Mouse (Mus musculus): ENCODE measurements around the gene Aldh3b3. TPM values are rescaled to one million over a fixed set of nuclear protein-coding genes. Genes with fewer than 3 reads are reported as not detected.

The Aldh3b3 gene
- total and polyA plus RNA-seq, 2 experiments from 2014 or later, result not detected

GRCm38 (mm10) chr19:3930262-3931057, 28.0 kb upstream of the Aldh3b3 start:
- Histone ChIP-seq H3K4me1 (ENCODE audit: insufficient read depth, low read length) (peaks cover 3% of the 10 kb centered on the region; the same call in 1 of the 2 replicates), H3K9ac (replicated peaks; ENCODE audit: low read length, poor library complexity, severe bottlenecking) (no peak overlapping the region), H3K4me2 (ENCODE audit: low read depth, low read length, poor library complexity, severe bottlenecking) (no peak overlapping the region), H3K27ac (ENCODE audit: low read depth, low read length) (0 out of 2 replicates have a peak overlapping the region, but pooled peaks have one; percentile 55), H3K36me3 (ENCODE audit: insufficient read depth, low read length) (no peaks in the 10 kb centered on the region), H3K9me3 (ENCODE audit: low read length) (no peaks in the 10 kb centered on the region), H3K27me3 (ENCODE audit: insufficient read depth, low read length) (0 out of 2 replicates have a peak, but pooled peaks cover 5% of the 10 kb centered on the region), H3K4me3 (ENCODE audit: low read depth, low read length) (no peak overlapping the region)
- DNase-seq (ENCODE audit: low spot score), result peak; percentile 38
- 72% methylated on average over 21 of the region's 21 CpGs for WGBS
- TF ChIP-seq CTCF (IDR thresholded peaks at IDR 0.05), result no peak
- no peak for ATAC-seq (ENCODE audit: low FRiP score)

DNA sequence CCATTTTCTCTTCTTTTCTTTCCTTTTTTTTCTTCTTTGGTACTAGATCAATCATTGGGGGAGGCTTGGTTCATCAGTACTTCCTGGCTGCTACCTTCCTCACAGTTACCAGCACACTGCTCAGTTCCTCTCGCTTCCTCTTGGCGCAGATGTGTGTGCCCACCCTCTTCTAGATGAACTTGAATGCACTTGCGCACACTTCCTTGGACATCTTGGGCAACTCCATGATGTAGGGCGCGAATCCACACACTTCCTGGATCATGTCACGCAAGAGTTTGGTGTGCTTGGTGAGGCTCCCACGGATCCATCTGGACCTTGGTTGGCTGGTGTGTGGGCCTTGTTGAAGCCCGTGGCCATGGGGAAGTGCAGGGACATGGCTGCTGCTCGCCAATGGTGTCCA, 26.7 kb upstream of the Aldh3b3 start:
- Histone ChIP-seq H3K4me3 (ENCODE audit: low read depth, low read length) (no peak overlapping the region), H3K9me3 (ENCODE audit: low read length) (no peaks in the 10 kb centered on the region), H3K27me3 (ENCODE audit: insufficient read depth, low read length) (0 out of 2 replicates have a peak, but pooled peaks cover 8% of the 10 kb centered on the region), H3K27ac (ENCODE audit: low read depth, low read length) (no peak overlapping the region), H3K36me3 (ENCODE audit: insufficient read depth, low read length) (no peaks in the 10 kb centered on the region), H3K4me1 (ENCODE audit: insufficient read depth, low read length) (peaks cover 6% of the 10 kb centered on the region; the same call in 1 of the 2 replicates), H3K9ac (replicated peaks; ENCODE audit: low read length, poor library complexity, severe bottlenecking) (no peak overlapping the region), H3K4me2 (ENCODE audit: low read depth, low read length, poor library complexity, severe bottlenecking) (no peak overlapping the region)
- DNase-seq (ENCODE audit: low spot score) (no peak), ATAC-seq (ENCODE audit: low FRiP score) (no peak)
- 94% methylated on average over 9 of the region's 9 CpGs for WGBS
- no peak for TF ChIP-seq CTCF (IDR thresholded peaks at IDR 0.05)

DNA sequence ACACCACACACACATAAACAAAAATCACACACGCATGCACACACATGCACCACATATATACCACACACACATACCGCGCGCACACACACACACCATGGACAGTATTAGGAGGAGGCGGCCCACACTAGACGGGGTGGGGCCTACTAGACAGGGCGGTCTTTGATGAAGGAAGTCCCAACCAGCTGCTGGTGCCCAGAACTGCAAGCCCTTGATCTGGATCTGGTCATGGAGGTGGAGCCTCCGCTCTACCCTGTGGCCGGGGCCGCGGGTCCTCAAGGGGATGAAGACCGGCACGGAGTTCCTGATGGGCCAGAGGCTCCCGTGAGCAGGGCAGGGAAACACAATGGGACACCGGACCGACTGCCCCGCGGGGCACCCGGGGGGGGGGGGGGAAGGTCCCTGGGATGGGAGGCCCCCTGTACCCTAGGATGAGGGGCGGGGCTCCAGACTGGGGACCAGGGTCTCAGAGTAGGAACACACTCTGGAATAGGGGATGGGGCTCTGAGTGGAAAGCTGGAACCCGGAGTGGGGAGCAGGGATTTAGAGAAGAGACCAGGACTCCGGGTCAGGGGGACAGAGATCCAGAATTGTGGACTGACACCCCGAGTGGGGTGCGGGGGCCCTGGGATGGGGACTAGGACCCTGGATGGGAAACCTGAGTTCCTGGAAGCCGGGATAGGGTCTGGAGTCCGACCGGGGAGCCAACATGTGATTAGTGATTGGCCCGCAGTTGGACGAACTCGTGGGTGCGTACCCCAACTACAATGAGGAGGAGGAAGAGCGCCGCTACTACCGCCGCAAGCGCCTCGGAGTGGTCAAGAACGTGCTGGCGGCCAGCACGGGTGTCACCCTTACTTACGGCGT, 23.2 kb upstream of the Aldh3b3 start, which contains the start of gene Unc93b1:
Unc93b1 (plus strand) TSS at position 155 of the 864 bp plus-strand sequence.
- peaks cover 3% of the 10 kb centered on the region; the same call in 1 of the 2 replicates for H3K4me1 ChIP-seq (ENCODE audit: insufficient read depth, low read length)
- peak within 1 kb of the TSS; percentile 62 for H3K4me2 ChIP-seq (ENCODE audit: low read depth, low read length, poor library complexity, severe bottlenecking)
- no peaks in the 10 kb centered on the region for H3K36me3 ChIP-seq (ENCODE audit: insufficient read depth, low read length)
- 8% methylated on average over 41 of the region's 42 CpGs for WGBS
- no peak for TF ChIP-seq CTCF (IDR thresholded peaks at IDR 0.05)
- H3K27me3 ChIP-seq (ENCODE audit: insufficient read depth, low read length), result 0 out of 2 replicates have a peak, but pooled peaks cover 8% of the 10 kb centered on the region
- DNase-seq (ENCODE audit: low spot score) (peak; percentile 39), ATAC-seq (ENCODE audit: low FRiP score) (peak; percentile 72)
- peak within 1 kb of the TSS; percentile 34 for H3K4me3 ChIP-seq (ENCODE audit: low read depth, low read length)
- no peak within 1 kb of the TSS for H3K27ac ChIP-seq (ENCODE audit: low read depth, low read length)
- no peaks in the 10 kb centered on the region for H3K9me3 ChIP-seq (ENCODE audit: low read length)
- H3K9ac ChIP-seq (replicated peaks; ENCODE audit: low read length, poor library complexity, severe bottlenecking), result peak within 1 kb of the TSS; percentile 14; the same call in 1 of the 2 replicates

- Histone ChIP-seq H3K9me3 (ENCODE audit: low read length) (no peaks in the 10 kb centered on the region), H3K36me3 (ENCODE audit: insufficient read depth, low read length) (no peaks in the 10 kb centered on the region), H3K4me1 (ENCODE audit: insufficient read depth, low read length) (peaks cover 2% of the 10 kb centered on the region; the same call in 1 of the 2 replicates), H3K4me2 (ENCODE audit: low read depth, low read length, poor library complexity, severe bottlenecking) (peak overlapping the region; percentile 62), H3K27ac (ENCODE audit: low read depth, low read length) (no peak overlapping the region), H3K9ac (replicated peaks; ENCODE audit: low read length, poor library complexity, severe bottlenecking) (peak overlapping the region; percentile 14; the same call in 1 of the 2 replicates), H3K4me3 (ENCODE audit: low read depth, low read length) (peak overlapping the region; percentile 34), H3K27me3 (ENCODE audit: insufficient read depth, low read length) (0 out of 2 replicates have a peak, but pooled peaks cover 8% of the 10 kb centered on the region)
- ATAC-seq (ENCODE audit: low FRiP score) (no peak), DNase-seq (ENCODE audit: low spot score) (peak; percentile 30)
- 7% methylated on average over 22 of the region's 22 CpGs for WGBS
- no peak for TF ChIP-seq CTCF (IDR thresholded peaks at IDR 0.05)
These were observed 22.3 kb upstream of the Aldh3b3 start for GRCm38 (mm10) chr19:3935896-3936850.

- ATAC-seq (ENCODE audit: low FRiP score), result no peak
- Histone ChIP-seq H3K4me1 (ENCODE audit: insufficient read depth, low read length) (no peaks in the 10 kb centered on the region), H3K36me3 (ENCODE audit: insufficient read depth, low read length) (no peaks in the 10 kb centered on the region), H3K27me3 (ENCODE audit: insufficient read depth, low read length) (no peaks in the 10 kb centered on the region), H3K9me3 (ENCODE audit: low read length) (no peaks in the 10 kb centered on the region), H3K27ac (ENCODE audit: low read depth, low read length) (no peak overlapping the region), H3K4me2 (ENCODE audit: low read depth, low read length, poor library complexity, severe bottlenecking) (no peak overlapping the region), H3K4me3 (ENCODE audit: low read depth, low read length) (no peak overlapping the region), H3K9ac (replicated peaks; ENCODE audit: low read length, poor library complexity, severe bottlenecking) (no peak overlapping the region)
- no peak for DNase-seq (ENCODE audit: low spot score)
- TF ChIP-seq CTCF (IDR thresholded peaks at IDR 0.05), result no peak
- WGBS, result 88% methylated on average over 7 of the region's 7 CpGs
These were observed 16.1 kb upstream of the Aldh3b3 start for GRCm38 (mm10) chr19:3942315-3942714.
